Mouse (Mus musculus): Measurements from ENCODE around the gene Sestd1. TPM values are rescaled to one million over a fixed set of nuclear protein-coding genes. Genes with fewer than 3 reads are reported as not detected.

Sestd1 gene
- polyA plus RNA-seq, 1 experiment from 2014 or later: 9.7 TPM

GRCm38 (mm10) chr2:77203916-77204315 lies 76.5 kb downstream of the Sestd1 start:
- no peaks in the 10 kb centered on the region for H3K36me3 ChIP-seq
- H3K4me2 ChIP-seq: no peak overlapping the region
- no peak overlapping the region for H3K27ac ChIP-seq
- no peak overlapping the region for H3K4me3 ChIP-seq
- peaks cover 17% of the 10 kb centered on the region for H3K4me1 ChIP-seq (replicated peaks)
- ATAC-seq (replicated peaks; ENCODE audit: insufficient number of reproducible peaks, insufficient read depth, low FRiP score, low read depth): no peak
- 34% methylated on average over 2 of the region's 2 CpGs for WGBS
- no peaks in the 10 kb centered on the region for H3K27me3 ChIP-seq
- no peak overlapping the region for H3K9ac ChIP-seq
- H3K9me3 ChIP-seq (replicated peaks): no peaks in the 10 kb centered on the region

DNA sequence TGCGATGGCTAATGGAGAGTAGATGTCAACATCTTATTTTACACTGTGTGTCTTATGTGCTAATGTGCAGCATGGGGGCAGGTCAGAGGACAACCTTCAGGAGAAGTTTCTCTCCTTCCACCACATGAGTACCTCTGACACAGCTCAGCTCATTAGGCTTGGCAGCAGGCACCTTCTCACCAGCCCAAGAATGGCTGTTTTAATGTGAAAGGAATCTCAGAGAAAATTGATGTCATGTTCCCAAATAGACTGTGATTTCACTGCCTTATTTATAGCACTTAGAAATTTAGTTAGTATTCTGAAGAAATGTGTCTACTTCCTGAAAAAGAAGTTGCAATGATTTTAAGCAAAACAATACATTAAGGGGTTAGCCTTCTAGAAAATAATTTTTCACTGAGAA lies 78.5 kb downstream of the Sestd1 start:
- 94% methylated on average over 1 of the region's 1 CpGs for WGBS

DNA sequence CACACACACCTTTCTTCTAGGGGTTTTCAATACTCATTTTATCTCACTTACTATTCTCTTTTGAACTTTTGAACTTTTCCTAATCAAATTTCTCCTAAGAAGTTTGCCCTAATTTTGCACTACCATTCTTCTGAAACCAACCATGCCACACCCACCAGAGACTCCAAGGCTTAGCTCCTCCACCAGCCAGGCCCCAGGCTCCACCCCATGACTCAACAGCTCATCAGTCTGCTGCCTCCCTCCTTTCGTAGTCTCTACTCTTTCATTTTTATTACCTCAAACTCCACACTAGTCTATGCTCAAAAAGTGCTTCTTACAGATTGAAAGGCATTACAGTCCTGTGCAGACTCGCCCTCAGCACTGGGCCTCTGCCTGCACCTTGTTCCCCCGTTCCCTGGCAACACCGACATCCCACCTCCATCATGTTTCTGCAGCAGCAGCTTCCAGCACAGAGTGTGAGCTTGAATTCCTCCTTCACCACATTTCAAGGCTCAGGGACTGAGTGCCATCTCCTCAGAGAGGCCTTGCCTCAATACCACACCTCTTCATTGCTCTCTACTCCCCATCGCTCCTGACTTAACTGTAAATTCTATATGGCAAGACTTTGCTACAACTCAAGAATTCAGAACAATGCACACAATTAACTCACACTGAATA lies 79.3 kb downstream of the Sestd1 start:
- Histone ChIP-seq H3K4me2 (no peak overlapping the region), H3K9me3 (replicated peaks) (no peaks in the 10 kb centered on the region), H3K36me3 (no peaks in the 10 kb centered on the region), H3K9ac (no peak overlapping the region), H3K27me3 (no peaks in the 10 kb centered on the region), H3K4me1 (replicated peaks) (peaks cover 12% of the 10 kb centered on the region), H3K4me3 (no peak overlapping the region), H3K27ac (peak overlapping the region; percentile 42; the same call in 1 of the 2 replicates)
- ATAC-seq (replicated peaks; ENCODE audit: insufficient number of reproducible peaks, insufficient read depth, low FRiP score, low read depth): no peak
- 70% methylated on average over 5 of the region's 5 CpGs for WGBS

More for the DNA sequence above, 78.5 kb downstream of the Sestd1 start:
- H3K4me3 ChIP-seq: no peak overlapping the region
- H3K9ac ChIP-seq: no peak overlapping the region
- peaks cover 12% of the 10 kb centered on the region for H3K4me1 ChIP-seq (replicated peaks)
- H3K27me3 ChIP-seq: no peaks in the 10 kb centered on the region
- H3K9me3 ChIP-seq (replicated peaks): no peaks in the 10 kb centered on the region
- H3K27ac ChIP-seq: no peak overlapping the region
- H3K36me3 ChIP-seq: no peaks in the 10 kb centered on the region
- no peak overlapping the region for H3K4me2 ChIP-seq
- no peak for ATAC-seq (replicated peaks; ENCODE audit: insufficient number of reproducible peaks, insufficient read depth, low FRiP score, low read depth)

DNA sequence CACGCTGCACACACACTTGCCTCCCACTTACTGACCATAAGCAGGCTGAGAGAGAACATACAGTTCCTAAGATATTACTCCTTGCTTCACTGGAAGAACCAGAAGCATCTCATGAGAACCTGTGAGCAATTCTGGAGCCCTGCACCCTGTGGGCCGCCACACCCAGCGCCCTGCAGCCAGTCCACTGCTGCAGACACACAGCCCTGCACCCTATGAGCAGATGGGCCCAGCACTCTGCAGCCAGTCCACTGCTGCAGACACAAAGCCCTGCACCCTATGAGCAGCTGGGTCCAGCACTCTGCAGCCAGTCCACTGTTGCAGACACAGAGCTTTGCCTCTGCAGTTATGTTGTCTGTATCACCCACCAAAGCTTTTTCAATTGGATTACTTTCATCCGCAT lies 80.0 kb downstream of the Sestd1 start:
- no peaks in the 10 kb centered on the region for H3K9me3 ChIP-seq (replicated peaks)
- no peak overlapping the region for H3K4me2 ChIP-seq
- H3K27me3 ChIP-seq: no peaks in the 10 kb centered on the region
- peaks cover 12% of the 10 kb centered on the region for H3K4me1 ChIP-seq (replicated peaks)
- no peak overlapping the region for H3K4me3 ChIP-seq
- peak overlapping the region; percentile 50; the same call in 1 of the 2 replicates for H3K27ac ChIP-seq
- 0 out of 2 replicates have a peak, but pooled peaks have one; percentile 27 for ATAC-seq (replicated peaks; ENCODE audit: insufficient number of reproducible peaks, insufficient read depth, low FRiP score, low read depth)
- peaks cover 3% of the 10 kb centered on the region; the same call in 1 of the 2 replicates for H3K36me3 ChIP-seq
- H3K9ac ChIP-seq: no peak overlapping the region; the same call in 1 of the 2 replicates
- 66% methylated on average over 4 of the region's 4 CpGs for WGBS

GRCm38 (mm10) chr2:77198246-77198645 lies 82.1 kb downstream of the Sestd1 start:
- Histone ChIP-seq H3K4me3 (no peak overlapping the region), H3K9me3 (replicated peaks) (no peaks in the 10 kb centered on the region), H3K36me3 (peaks cover 6% of the 10 kb centered on the region; the same call in 1 of the 2 replicates), H3K27ac (no peak overlapping the region), H3K27me3 (no peaks in the 10 kb centered on the region), H3K4me2 (no peak overlapping the region), H3K9ac (no peak overlapping the region), H3K4me1 (replicated peaks) (peaks cover 12% of the 10 kb centered on the region)
- ATAC-seq (replicated peaks; ENCODE audit: insufficient number of reproducible peaks, insufficient read depth, low FRiP score, low read depth): no peak
- 71% methylated on average over 5 of the region's 5 CpGs for WGBS

DNA sequence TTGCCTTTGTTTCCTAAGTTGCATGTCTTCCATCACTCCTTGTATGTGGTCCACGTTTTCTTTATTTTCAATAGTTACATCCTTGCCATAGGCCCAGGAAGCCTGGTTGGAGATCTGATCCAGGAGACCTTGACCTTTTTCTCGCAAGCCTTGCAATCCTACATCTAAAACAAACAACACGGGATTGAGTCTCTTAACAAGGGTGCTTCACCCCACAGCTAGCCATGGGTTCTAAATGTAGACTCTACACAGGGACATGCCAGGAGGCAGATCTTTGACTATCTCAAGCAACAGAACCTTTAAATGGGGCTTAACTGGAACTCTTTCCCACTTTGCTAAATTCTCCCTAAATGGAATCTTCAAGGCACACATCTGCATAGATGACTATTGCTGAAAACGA lies 83.6 kb downstream of the Sestd1 start:
- Histone ChIP-seq H3K27ac (no peak overlapping the region), H3K4me2 (no peak overlapping the region), H3K4me3 (no peak overlapping the region), H3K27me3 (no peaks in the 10 kb centered on the region), H3K4me1 (replicated peaks) (peaks cover 12% of the 10 kb centered on the region), H3K9ac (no peak overlapping the region), H3K36me3 (peaks cover 6% of the 10 kb centered on the region; the same call in 1 of the 2 replicates), H3K9me3 (replicated peaks) (no peaks in the 10 kb centered on the region)
- 90% methylated on average over 4 of the region's 4 CpGs for WGBS
- no peak for ATAC-seq (replicated peaks; ENCODE audit: insufficient number of reproducible peaks, insufficient read depth, low FRiP score, low read depth)

DNA sequence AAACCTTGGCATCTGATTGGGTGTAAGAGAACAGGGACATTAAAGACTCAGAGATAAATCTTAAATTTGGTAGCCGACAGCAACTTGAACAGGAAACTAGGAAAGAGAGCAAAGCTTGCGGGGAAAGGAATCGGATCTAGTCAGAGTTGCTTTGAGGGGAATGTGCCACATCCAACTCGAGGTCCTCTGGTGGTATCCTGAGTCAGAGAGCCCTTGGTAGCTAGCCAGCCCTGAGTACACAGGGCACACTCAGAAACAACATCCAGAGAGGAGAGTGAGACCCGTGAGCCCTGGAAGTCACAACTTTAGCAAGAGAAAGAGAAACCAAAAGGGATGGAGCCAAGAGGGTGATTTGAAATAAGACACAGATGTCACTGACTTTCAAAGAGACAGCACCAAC lies 85.3 kb downstream of the Sestd1 start:
- no peaks in the 10 kb centered on the region for H3K9me3 ChIP-seq (replicated peaks)
- H3K4me2 ChIP-seq: no peak overlapping the region
- WGBS: 86% methylated on average over 5 of the region's 5 CpGs
- no peak overlapping the region for H3K27ac ChIP-seq
- no peaks in the 10 kb centered on the region for H3K27me3 ChIP-seq
- H3K4me1 ChIP-seq (replicated peaks): peaks cover under 1% of the 10 kb centered on the region
- no peak for ATAC-seq (replicated peaks; ENCODE audit: insufficient number of reproducible peaks, insufficient read depth, low FRiP score, low read depth)
- H3K9ac ChIP-seq: no peak overlapping the region
- no peak overlapping the region for H3K4me3 ChIP-seq
- peaks cover 13% of the 10 kb centered on the region for H3K36me3 ChIP-seq

- H3K36me3 ChIP-seq: peaks cover 25% of the 10 kb centered on the region
- no peaks in the 10 kb centered on the region for H3K9me3 ChIP-seq (replicated peaks)
- H3K27me3 ChIP-seq: no peaks in the 10 kb centered on the region
- 89% methylated on average over 3 of the region's 3 CpGs for WGBS
- no peak overlapping the region for H3K9ac ChIP-seq
- H3K4me1 ChIP-seq (replicated peaks): no peaks in the 10 kb centered on the region
- H3K4me2 ChIP-seq: no peak overlapping the region
- no peak for ATAC-seq (replicated peaks; ENCODE audit: insufficient number of reproducible peaks, insufficient read depth, low FRiP score, low read depth)
- H3K27ac ChIP-seq: no peak overlapping the region
- H3K4me3 ChIP-seq: no peak overlapping the region
Observed at GRCm38 (mm10) chr2:77191811-77192210, 88.6 kb downstream of the Sestd1 start.

- Histone ChIP-seq H3K36me3 (peaks cover 23% of the 10 kb centered on the region), H3K4me1 (replicated peaks) (no peaks in the 10 kb centered on the region), H3K27me3 (no peaks in the 10 kb centered on the region), H3K9ac (no peak overlapping the region), H3K27ac (no peak overlapping the region), H3K4me2 (no peak overlapping the region), H3K9me3 (replicated peaks) (no peaks in the 10 kb centered on the region), H3K4me3 (no peak overlapping the region)
- ATAC-seq (replicated peaks; ENCODE audit: insufficient number of reproducible peaks, insufficient read depth, low FRiP score, low read depth): no peak
- 90% methylated on average over 7 of the region's 7 CpGs for WGBS
Observed at GRCm38 (mm10) chr2:77190891-77191290, 89.5 kb downstream of the Sestd1 start.

DNA sequence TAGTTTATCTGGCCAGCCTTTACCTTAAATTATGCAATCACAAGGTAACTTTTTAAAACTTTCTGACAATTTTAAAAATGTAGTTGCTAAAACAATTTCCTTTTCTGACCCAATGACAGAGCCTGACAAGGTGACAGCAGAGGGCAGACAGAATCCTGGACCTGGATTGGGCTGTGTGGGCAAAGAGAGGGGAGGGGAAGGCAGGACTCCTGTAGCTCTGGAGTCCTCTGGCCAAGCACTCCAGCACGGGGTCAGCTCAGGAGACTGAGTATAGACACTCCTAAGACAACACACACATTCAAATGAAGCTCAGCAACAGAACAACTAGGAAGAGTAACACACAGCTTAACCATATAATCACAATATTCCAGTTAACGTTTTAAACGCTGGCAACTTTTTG lies 90.1 kb downstream of the Sestd1 start:
- no peaks in the 10 kb centered on the region for H3K27me3 ChIP-seq
- no peak for ATAC-seq (replicated peaks; ENCODE audit: insufficient number of reproducible peaks, insufficient read depth, low FRiP score, low read depth)
- H3K4me2 ChIP-seq: no peak overlapping the region
- H3K9ac ChIP-seq: no peak overlapping the region
- H3K36me3 ChIP-seq: peaks cover 22% of the 10 kb centered on the region
- no peak overlapping the region for H3K27ac ChIP-seq
- 0 out of 2 replicates have a peak, but pooled peaks cover 2% of the 10 kb centered on the region for H3K4me1 ChIP-seq (replicated peaks)
- 79% methylated on average over 3 of the region's 3 CpGs for WGBS
- H3K9me3 ChIP-seq (replicated peaks): no peaks in the 10 kb centered on the region
- no peak overlapping the region for H3K4me3 ChIP-seq

GRCm38 (mm10) chr2:77189671-77190070 lies 90.7 kb downstream of the Sestd1 start:
- ATAC-seq (replicated peaks; ENCODE audit: insufficient number of reproducible peaks, insufficient read depth, low FRiP score, low read depth): no peak
- 89% methylated on average over 7 of the region's 7 CpGs for WGBS
- Histone ChIP-seq H3K4me3 (no peak overlapping the region), H3K36me3 (peaks cover 19% of the 10 kb centered on the region), H3K27me3 (no peaks in the 10 kb centered on the region), H3K9me3 (replicated peaks) (no peaks in the 10 kb centered on the region), H3K27ac (no peak overlapping the region), H3K4me2 (no peak overlapping the region), H3K9ac (no peak overlapping the region), H3K4me1 (replicated peaks) (peaks cover 5% of the 10 kb centered on the region; the same call in 1 of the 2 replicates)

DNA sequence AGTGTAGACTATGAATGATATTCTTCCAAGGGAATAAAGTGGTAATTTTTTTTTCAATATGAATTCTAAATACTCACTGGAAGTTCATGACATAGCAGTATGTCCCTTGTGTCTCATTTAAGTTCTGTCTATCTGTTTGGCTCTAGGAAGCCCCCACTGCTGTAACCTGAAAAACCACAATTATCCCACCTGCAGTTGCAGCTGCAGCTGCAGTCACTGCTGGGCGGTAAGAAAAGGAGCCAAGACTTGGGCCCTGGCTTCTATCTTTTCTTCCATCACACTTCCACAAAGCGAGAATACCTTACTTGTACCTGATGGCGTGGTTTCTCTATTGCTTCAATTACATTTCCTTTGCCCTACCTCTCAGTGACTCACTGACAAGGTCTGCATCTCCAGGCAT lies 92.9 kb downstream of the Sestd1 start:
- Histone ChIP-seq H3K27ac (no peak overlapping the region), H3K4me2 (no peak overlapping the region), H3K9me3 (replicated peaks) (no peaks in the 10 kb centered on the region), H3K4me1 (replicated peaks) (peaks cover 24% of the 10 kb centered on the region), H3K36me3 (peaks cover 19% of the 10 kb centered on the region), H3K9ac (no peak overlapping the region), H3K27me3 (no peaks in the 10 kb centered on the region), H3K4me3 (no peak overlapping the region)
- WGBS: 82% methylated on average over 3 of the region's 3 CpGs
- no peak for ATAC-seq (replicated peaks; ENCODE audit: insufficient number of reproducible peaks, insufficient read depth, low FRiP score, low read depth)
